Mouse (Mus musculus): ENCODE measurements at regions not wholly inside any gene's neighbourhood (a gene's known extent, or its start where the extent isn't known, plus 50 kb on each side); places are given as distances from the start of the nearest gene placed in this dataset.
A peak's percentile ranks its signal among the peaks of the same experiment; 100 is the strongest.

- TF ChIP-seq CTCF (conservative IDR thresholded peaks at IDR 0.05; ENCODE audit: low read length), result no peak
- peak; percentile 7; the same call in 1 of the 2 replicates for TF ChIP-seq NANOG (IDR thresholded peaks at IDR 0.05; ENCODE audit: borderline replicate concordance, low read length)
Measured at GRCm38 (mm10) chr14:80170450-80171180, 186.7 kb downstream of the Olfm4 start.
